Mouse (Mus musculus) embryonic facial prominence, embryonic 11.5 days (tissue): Measurements from ENCODE around the gene Hhat. TPM values are rescaled to one million over a fixed set of nuclear protein-coding genes. Genes with fewer than 3 reads are reported as not detected.
A peak's percentile ranks its signal among the peaks of the same experiment; 100 is the strongest.

Experiments used
- ATAC-seq: fragments of 200-750 bp; cut with Nextera tagmentation; replicated peaks from 2 replicates; pipeline ENCODE4 v1.8.0; 2017; ENCODE audit warnings: low read depth; ENCODE audit not compliant: insufficient number of reproducible peaks, low FRiP score, low TSS enrichment
- DNase-seq: peaks from one replicate; pipeline ENCODE4 v3.0.0-alpha.2; 2015; ENCODE audit warnings: low spot score
- H3K27ac ChIP-seq: fragments of 300-500 bp; sonication (generic); replicated peaks from 2 replicates; pipeline ENCODE4 v1.5.1; 2014; ENCODE audit warnings: mild to moderate bottlenecking, low read depth, low read length, control low read depth
- H3K27me3 ChIP-seq: fragments of 300-500 bp; sonication (generic); 2 replicates; pipeline ENCODE4 v1.6.1; 2014; ENCODE audit warnings: mild to moderate bottlenecking, low read length, moderate library complexity, mixed read lengths; ENCODE audit not compliant: control insufficient read depth, insufficient read depth
- H3K36me3 ChIP-seq: fragments of 300-500 bp; sonication (generic); replicated peaks from 2 replicates; pipeline ENCODE4 v1.6.1; 2014; ENCODE audit warnings: low read depth, mild to moderate bottlenecking, low read length, moderate library complexity, mixed read lengths; ENCODE audit not compliant: control insufficient read depth, insufficient read depth
- H3K4me1 ChIP-seq: fragments of 300-500 bp; sonication (generic); 2 replicates; pipeline ENCODE4 v1.6.1; 2014; ENCODE audit warnings: low read length, mixed read lengths; ENCODE audit not compliant: control insufficient read depth, insufficient read depth
- H3K4me2 ChIP-seq: fragments of 300-500 bp; sonication (generic); 2 replicates; pipeline ENCODE4 v1.6.1; 2014; ENCODE audit warnings: low read depth, mild to moderate bottlenecking, control low read depth, low read length, moderate library complexity
- H3K4me3 ChIP-seq: fragments of 300-500 bp; sonication (generic); 2 replicates; pipeline ENCODE4 v1.5.1; 2014; ENCODE audit warnings: low read depth, low read length, control low read depth
- H3K9ac ChIP-seq: fragments of 300-500 bp; sonication (generic); replicated peaks from 2 replicates; pipeline ENCODE4 v1.6.1; 2014; ENCODE audit warnings: mild to moderate bottlenecking, control low read depth, low read length
- H3K9me3 ChIP-seq: fragments of 300-500 bp; sonication (generic); replicated peaks from 2 replicates; pipeline ENCODE4 v1.6.1; 2016; ENCODE audit warnings: mild to moderate bottlenecking, low read length, inconsistent platforms, mixed read lengths; ENCODE audit not compliant: control insufficient read depth
- WGBS: fragments of 180-500 bp; shearing (Covaris S2); extraction: QIAGEN DNeasy Blood & Tissue Kit; methylation state at CpG from one replicate; pipeline ENCODE4 v1.1.7; 2014; 5-methylcytosine and 5-hydroxymethylcytosine counted together
- polyA plus RNA-seq: library from polyadenylated mRNA; unstranded; fragments of >200 nt; fragmentation: Nextera tagmentation; extraction: Ambion mirVana; gene quantifications from 2 replicates; pipeline ENCODE4 v1.2.1, GENCODE M21; 2014

The Hhat gene
- polyA plus RNA-seq, 1 experiment from 2014 or later, result 9.1 TPM

DNA sequence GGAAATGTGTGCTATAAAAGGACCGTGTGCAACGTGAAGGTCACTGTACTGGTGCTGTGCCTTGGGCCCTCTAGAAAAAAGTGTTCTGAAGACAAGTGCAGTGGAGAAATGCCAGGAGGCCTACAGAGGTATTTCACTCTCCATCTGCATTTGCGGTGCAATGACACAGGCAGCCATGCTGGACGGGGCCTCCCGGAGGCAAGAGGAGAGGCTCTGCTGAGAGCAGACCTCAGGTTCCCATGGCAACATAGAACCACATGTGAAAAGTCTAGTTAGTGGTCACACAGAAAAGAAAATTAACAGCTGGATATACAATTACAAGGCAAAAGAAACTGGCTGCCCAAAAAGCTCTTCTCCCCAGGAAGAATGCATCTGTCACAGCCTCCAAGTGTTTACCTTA is 166.6 kb downstream of the Hhat start:
- H3K9me3 ChIP-seq, result no peaks in the 10 kb centered on the region
- no peak overlapping the region for H3K27ac ChIP-seq
- H3K36me3 ChIP-seq, result no peaks in the 10 kb centered on the region
- H3K4me3 ChIP-seq, result no peak overlapping the region
- peak; percentile 22 for DNase-seq
- ATAC-seq, result no peak
- 67% methylated on average over 5 of the region's 5 CpGs for WGBS
- H3K27me3 ChIP-seq, result no peaks in the 10 kb centered on the region
- H3K9ac ChIP-seq, result no peak overlapping the region
- no peaks in the 10 kb centered on the region for H3K4me1 ChIP-seq
- no peak overlapping the region for H3K4me2 ChIP-seq

DNA sequence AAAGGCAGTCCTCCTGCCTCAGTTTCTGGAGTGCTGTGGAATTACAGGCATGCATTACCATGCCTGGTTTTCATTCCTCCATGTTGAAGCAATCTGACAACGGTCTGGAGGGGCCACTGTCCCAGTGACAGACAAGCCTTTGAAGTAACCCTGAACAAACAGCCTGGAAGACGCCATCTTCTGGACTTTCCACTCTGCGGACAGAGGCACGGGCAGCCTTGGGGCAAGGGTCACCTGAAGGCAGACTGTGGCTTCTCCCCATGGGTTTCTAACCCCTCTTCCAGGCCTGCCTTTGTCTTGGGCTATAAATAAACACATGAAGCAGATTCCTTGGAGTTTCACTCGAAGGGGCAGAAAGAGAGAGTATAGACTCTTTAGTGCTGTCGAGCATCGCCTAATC is 167.5 kb downstream of the Hhat start:
- Histone ChIP-seq H3K4me2 (no peak overlapping the region), H3K9ac (no peak overlapping the region), H3K27me3 (no peaks in the 10 kb centered on the region), H3K36me3 (no peaks in the 10 kb centered on the region), H3K4me3 (no peak overlapping the region), H3K27ac (no peak overlapping the region), H3K4me1 (no peaks in the 10 kb centered on the region), H3K9me3 (no peaks in the 10 kb centered on the region)
- ATAC-seq (no peak), DNase-seq (no peak)
- WGBS, result 33% methylated on average over 7 of the region's 7 CpGs

- H3K36me3 ChIP-seq, result no peaks in the 10 kb centered on the region
- H3K4me2 ChIP-seq, result no peak overlapping the region
- no peaks in the 10 kb centered on the region for H3K27me3 ChIP-seq
- no peak overlapping the region for H3K27ac ChIP-seq
- no peak overlapping the region for H3K9ac ChIP-seq
- H3K4me1 ChIP-seq, result no peaks in the 10 kb centered on the region
- DNase-seq (no peak), ATAC-seq (no peak)
- 88% methylated on average over 3 of the region's 3 CpGs for WGBS
- no peak overlapping the region for H3K4me3 ChIP-seq
- no peaks in the 10 kb centered on the region for H3K9me3 ChIP-seq
These were observed 169.8 kb downstream of the Hhat start for GRCm38 (mm10) chr1:192601206-192601605.

GRCm38 (mm10) chr1:192599746-192600145 is 171.3 kb downstream of the Hhat start:
- WGBS, result 85% methylated on average over 7 of the region's 7 CpGs
- ATAC-seq (no peak), DNase-seq (no peak)
- no peak overlapping the region for H3K4me2 ChIP-seq
- H3K36me3 ChIP-seq, result no peaks in the 10 kb centered on the region
- H3K4me1 ChIP-seq, result no peaks in the 10 kb centered on the region
- H3K4me3 ChIP-seq, result no peak overlapping the region
- no peak overlapping the region for H3K27ac ChIP-seq
- no peak overlapping the region for H3K9ac ChIP-seq
- no peaks in the 10 kb centered on the region for H3K9me3 ChIP-seq
- H3K27me3 ChIP-seq, result no peaks in the 10 kb centered on the region

DNA sequence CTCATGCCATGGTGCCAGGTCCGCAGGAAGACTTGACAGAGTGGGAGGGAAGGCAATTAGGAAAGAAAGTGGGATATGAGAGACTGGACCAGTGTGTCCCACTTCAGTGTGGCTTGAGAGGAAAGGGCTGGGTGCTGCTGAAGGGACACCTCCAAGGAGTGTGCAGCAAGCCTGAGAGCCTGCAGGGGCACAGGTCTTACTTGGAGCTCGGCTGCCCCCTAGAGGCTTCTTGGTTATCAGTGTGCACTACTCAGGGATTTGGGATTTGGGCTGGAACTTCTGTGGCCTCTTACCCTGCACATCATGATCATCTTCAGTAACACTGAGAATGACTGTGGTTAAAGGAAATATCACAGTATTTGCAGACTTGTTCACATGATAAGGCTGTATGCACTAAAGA is 172.6 kb downstream of the Hhat start:
- DNase-seq, result peak; percentile 84
- Histone ChIP-seq H3K4me1 (no peaks in the 10 kb centered on the region), H3K9me3 (no peaks in the 10 kb centered on the region), H3K27me3 (no peaks in the 10 kb centered on the region), H3K4me3 (no peak overlapping the region), H3K27ac (no peak overlapping the region), H3K4me2 (no peak overlapping the region), H3K9ac (no peak overlapping the region), H3K36me3 (no peaks in the 10 kb centered on the region)
- WGBS, result 44% methylated on average over 2 of the region's 2 CpGs
- ATAC-seq, result peak; percentile 84

- ATAC-seq, result no peak
- no peak overlapping the region for H3K27ac ChIP-seq
These were observed 175.6 kb downstream of the Hhat start for GRCm38 (mm10) chr1:192595426-192595825.

GRCm38 (mm10) chr1:192593492-192593891 is 177.5 kb downstream of the Hhat start:
- Histone ChIP-seq H3K27me3 (no peaks in the 10 kb centered on the region), H3K27ac (no peak overlapping the region), H3K4me2 (no peak overlapping the region), H3K9me3 (no peaks in the 10 kb centered on the region), H3K9ac (no peak overlapping the region), H3K4me1 (no peaks in the 10 kb centered on the region), H3K36me3 (no peaks in the 10 kb centered on the region), H3K4me3 (no peak overlapping the region)
- ATAC-seq (no peak), DNase-seq (no peak)
- 87% methylated on average over 3 of the region's 3 CpGs for WGBS

More at GRCm38 (mm10) chr1:192595426-192595825, 175.6 kb downstream of the Hhat start:
- H3K4me2 ChIP-seq, result no peak overlapping the region
- WGBS, result 80% methylated on average over 4 of the region's 4 CpGs
- H3K4me3 ChIP-seq, result no peak overlapping the region
- H3K27me3 ChIP-seq, result no peaks in the 10 kb centered on the region
- DNase-seq, result no peak
- H3K4me1 ChIP-seq, result no peaks in the 10 kb centered on the region
- no peaks in the 10 kb centered on the region for H3K36me3 ChIP-seq
- H3K9me3 ChIP-seq, result no peaks in the 10 kb centered on the region
- H3K9ac ChIP-seq, result no peak overlapping the region

GRCm38 (mm10) chr1:192587451-192587850 is 183.6 kb downstream of the Hhat start:
- Histone ChIP-seq H3K4me1 (no peaks in the 10 kb centered on the region), H3K9ac (no peak overlapping the region), H3K36me3 (no peaks in the 10 kb centered on the region), H3K4me3 (no peak overlapping the region), H3K27me3 (no peaks in the 10 kb centered on the region), H3K27ac (no peak overlapping the region), H3K4me2 (no peak overlapping the region), H3K9me3 (no peaks in the 10 kb centered on the region)
- DNase-seq (no peak), ATAC-seq (no peak)
- 89% methylated on average over 9 of the region's 9 CpGs for WGBS
